In the genomic region with DNA sequence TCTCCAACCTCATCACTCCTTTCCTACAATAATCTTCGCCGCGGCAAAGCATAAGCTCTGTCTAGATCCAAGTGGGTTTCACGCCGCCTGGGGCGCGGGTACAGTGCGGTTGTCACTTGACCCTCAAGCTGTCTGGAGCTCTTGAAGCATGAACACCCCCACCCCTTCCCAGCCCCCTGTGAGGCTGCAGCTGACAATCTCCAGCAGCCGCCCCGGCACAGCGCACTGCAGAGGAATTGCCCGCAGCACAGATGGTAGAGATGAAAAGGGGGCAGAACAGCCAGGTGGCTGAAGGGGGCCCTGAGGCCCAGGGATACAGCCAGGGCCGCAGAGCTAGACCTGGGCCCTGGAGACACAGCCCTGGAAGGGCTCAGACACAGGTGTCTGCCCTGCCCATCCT, we compare ENCODE assay signal across 18 mouse cellular contexts.
DNase-seq lines count a peak whose midpoint lies in the region; ATAC-seq and TF ChIP-seq lines count a peak whose summit lies in the region.
"Had no signal": no experiment of that assay in that cellular context is flagged by ENCODE, and none has a peak within 500 bp of the region (broad histone marks: within the 10 kb centered on the region; RNA-seq: fewer than 3 reads in every experiment).

No protein-coding gene starts in this region.

- H3K4me3 ChIP-seq in forebrain, embryonic 10.5 days: no peak overlapping the region
- no peak overlapping the region for H3K4me3 ChIP-seq in forebrain, embryonic 13.5 days
- H3K4me3 ChIP-seq in hindbrain, embryonic 13.5 days: no peak overlapping the region
- H3K4me3 ChIP-seq in midbrain, postnatal 0 days (ENCODE audit: low read depth, low read length): no peak overlapping the region
- H3K4me3 ChIP-seq: embryonic facial prominence, embryonic 15.5 days; heart, embryonic 15.5 days had no signal

- no peak for TF ChIP-seq POLR2A in brain, embryonic 14.5 days (IDR thresholded peaks at IDR 0.05; ENCODE audit: borderline replicate concordance, extremely low read depth, insufficient read depth, insufficient read length, poor library complexity, severe bottlenecking)

- H3K9ac ChIP-seq in forebrain, embryonic 13.5 days: no peak overlapping the region
- no peak overlapping the region for H3K9ac ChIP-seq in hindbrain, embryonic 13.5 days
- H3K9ac ChIP-seq in midbrain, postnatal 0 days (replicated peaks; ENCODE audit: low read length, poor library complexity, severe bottlenecking): 0 out of 2 replicates have a peak overlapping the region, but pooled peaks have one; percentile 24
- H3K9ac ChIP-seq: embryonic facial prominence, embryonic 15.5 days; heart, embryonic 15.5 days; liver, embryonic 14.5 days had no signal

- H3K4me1 ChIP-seq in forebrain, embryonic 10.5 days: peaks cover 28% of the 10 kb centered on the region
- peaks cover 9% of the 10 kb centered on the region; the same call in 1 of the 2 replicates for H3K4me1 ChIP-seq in forebrain, embryonic 13.5 days
- H3K4me1 ChIP-seq in hindbrain, embryonic 13.5 days (replicated peaks): peaks cover 27% of the 10 kb centered on the region
- no peaks in the 10 kb centered on the region for H3K4me1 ChIP-seq in midbrain, postnatal 0 days (ENCODE audit: insufficient read depth, low read length)
- H3K4me1 ChIP-seq: embryonic facial prominence, embryonic 15.5 days; heart, embryonic 15.5 days had no signal

- ATAC-seq in forebrain, embryonic 13.5 days: no peak
- 0 out of 2 replicates have a peak, but pooled peaks have one; percentile 46 for ATAC-seq in hindbrain, embryonic 13.5 days (ENCODE audit: low FRiP score)
- no peak for ATAC-seq in midbrain, postnatal 0 days (ENCODE audit: low FRiP score)

- no peak for DNase-seq in forebrain, embryonic 10.5 days (ENCODE audit: extremely low spot score, low spot score)
- peak; percentile 55 for DNase-seq in brain, embryonic 14.5 days (ENCODE audit: low read depth)
- DNase-seq in midbrain, postnatal 0 days (ENCODE audit: low spot score): no peak
- DNase-seq in adrenal gland, postnatal 14 days: no peak
- no peak for DNase-seq in frontal cortex, postnatal 14 days (ENCODE audit: low spot score in 2 of 2)
- DNase-seq in lung, postnatal 14 days: no peak
- DNase-seq: adrenal gland, adult 2 months; cerebellum, postnatal 36 days; lung, postnatal 4 days; spleen, adult 18-20 months; thymus, postnatal 4 days had no signal

- 86% methylated on average over 13 of the region's 13 CpGs for WGBS in forebrain, embryonic 10.5 days
- WGBS in forebrain, embryonic 13.5 days: 67% methylated on average over 13 of the region's 13 CpGs
- WGBS in hindbrain, embryonic 13.5 days: 56% methylated on average over 13 of the region's 13 CpGs
- 77% methylated on average over 13 of the region's 13 CpGs for WGBS in midbrain, postnatal 0 days

- H3K27me3 ChIP-seq in forebrain, embryonic 10.5 days (ENCODE audit: poor library complexity, severe bottlenecking): no peaks in the 10 kb centered on the region
- H3K27me3 ChIP-seq in forebrain, embryonic 13.5 days: no peaks in the 10 kb centered on the region
- no peaks in the 10 kb centered on the region for H3K27me3 ChIP-seq in hindbrain, embryonic 13.5 days
- no peaks in the 10 kb centered on the region for H3K27me3 ChIP-seq in midbrain, postnatal 0 days (ENCODE audit: insufficient read depth, low read length)
- H3K27me3 ChIP-seq: embryonic facial prominence, embryonic 15.5 days; heart, embryonic 15.5 days had no signal

- H3K9me3 ChIP-seq in forebrain, embryonic 10.5 days: no peaks in the 10 kb centered on the region
- no peaks in the 10 kb centered on the region for H3K9me3 ChIP-seq in forebrain, embryonic 13.5 days (replicated peaks)
- no peaks in the 10 kb centered on the region for H3K9me3 ChIP-seq in hindbrain, embryonic 13.5 days
- no peaks in the 10 kb centered on the region for H3K9me3 ChIP-seq in midbrain, postnatal 0 days (ENCODE audit: low read length)
- H3K9me3 ChIP-seq: embryonic facial prominence, embryonic 15.5 days; heart, embryonic 15.5 days had no signal

- TF ChIP-seq CTCF in brain, embryonic 14.5 days (IDR thresholded peaks at IDR 0.05; ENCODE audit: borderline replicate concordance, extremely low read depth, insufficient read depth, insufficient read length): no peak
- no peak for TF ChIP-seq CTCF in midbrain, postnatal 0 days (IDR thresholded peaks at IDR 0.05)

- H3K36me3 ChIP-seq in forebrain, embryonic 10.5 days (replicated peaks): no peaks in the 10 kb centered on the region
- no peaks in the 10 kb centered on the region for H3K36me3 ChIP-seq in forebrain, embryonic 13.5 days (ENCODE audit: poor library complexity, severe bottlenecking)
- no peaks in the 10 kb centered on the region for H3K36me3 ChIP-seq in hindbrain, embryonic 13.5 days
- no peaks in the 10 kb centered on the region for H3K36me3 ChIP-seq in midbrain, postnatal 0 days (ENCODE audit: insufficient read depth, low read length)
- H3K36me3 ChIP-seq: embryonic facial prominence, embryonic 15.5 days; heart, embryonic 15.5 days had no signal

- peak overlapping the region; percentile 64 for H3K27ac ChIP-seq in forebrain, embryonic 10.5 days
- no peak overlapping the region; the same call in 1 of the 2 replicates for H3K27ac ChIP-seq in forebrain, embryonic 13.5 days
- H3K27ac ChIP-seq in hindbrain, embryonic 13.5 days: peak overlapping the region; percentile 36; the same call in 1 of the 2 replicates
- no peak overlapping the region for H3K27ac ChIP-seq in midbrain, postnatal 0 days (ENCODE audit: low read depth, low read length)
- H3K27ac ChIP-seq: embryonic facial prominence, embryonic 15.5 days; heart, embryonic 15.5 days; kidney, postnatal 0 days; liver, embryonic 14.5 days; stomach, postnatal 0 days had no signal

- H3K4me2 ChIP-seq in forebrain, embryonic 13.5 days: no peak overlapping the region
- H3K4me2 ChIP-seq in hindbrain, embryonic 13.5 days: no peak overlapping the region
- no peak overlapping the region for H3K4me2 ChIP-seq in midbrain, postnatal 0 days (ENCODE audit: low read depth, low read length, poor library complexity, severe bottlenecking)
- H3K4me2 ChIP-seq: embryonic facial prominence, embryonic 15.5 days; heart, embryonic 15.5 days had no signal

Comparison
In these comparisons a context has a peak if more than half of its experiments do, and no peak if none do; other contexts are left out.
1. H3K27ac ChIP-seq: peak in forebrain, embryonic 10.5 days (single experiment) and hindbrain, embryonic 13.5 days (single experiment); none in forebrain, embryonic 13.5 days (single experiment) and midbrain, postnatal 0 days (single experiment).